Mouse (Mus musculus) forebrain, embryonic 16.5 days (tissue): Measurements from ENCODE around the gene Zfp513. TPM values are rescaled to one million over a fixed set of nuclear protein-coding genes. Genes with fewer than 3 reads are reported as not detected.

Experiments
- ATAC-seq: fragments of 200-750 bp; cut with Nextera tagmentation; 2 replicates; pipeline ENCODE4 v1.8.0; 2017; ENCODE audit warnings: mild to moderate bottlenecking, moderate library complexity
- H3K27ac ChIP-seq: fragments of 300-500 bp; sonication (generic); 2 replicates; pipeline ENCODE4 v1.5.1; 2014; ENCODE audit warnings: low read length, control low read depth
- H3K27me3 ChIP-seq: fragments of 300-500 bp; sonication (generic); replicated peaks from 2 replicates; pipeline ENCODE4 v1.6.1; 2014; ENCODE audit warnings: low read length; ENCODE audit not compliant: control insufficient read depth, insufficient read depth
- H3K36me3 ChIP-seq: fragments of 300-500 bp; sonication (generic); 2 replicates; pipeline ENCODE4 v1.6.1; 2014; ENCODE audit not compliant: control insufficient read depth, insufficient read depth
- H3K4me1 ChIP-seq: fragments of 300-500 bp; sonication (generic); replicated peaks from 2 replicates; pipeline ENCODE4 v1.6.1; 2014; ENCODE audit warnings: low read length; ENCODE audit not compliant: control insufficient read depth, insufficient read depth
- H3K4me2 ChIP-seq: fragments of 300-500 bp; sonication (generic); 2 replicates; pipeline ENCODE4 v1.6.1; 2014; ENCODE audit warnings: mild to moderate bottlenecking, low read length, control low read depth
- H3K4me3 ChIP-seq: fragments of 300-500 bp; sonication (generic); replicated peaks from 2 replicates; pipeline ENCODE4 v1.5.1; 2014; ENCODE audit warnings: mild to moderate bottlenecking, low read length, control low read depth
- H3K9ac ChIP-seq: fragments of 300-500 bp; sonication (generic); replicated peaks from 2 replicates; pipeline ENCODE4 v1.6.1; 2014; ENCODE audit warnings: low read depth, low read length, control low read depth
- H3K9me3 ChIP-seq: fragments of 300-500 bp; sonication (generic); 2 replicates; pipeline ENCODE4 v1.6.1; 2016; ENCODE audit warnings: low read length; ENCODE audit not compliant: control insufficient read depth
- WGBS: fragments of 180-500 bp; shearing (Covaris S2); extraction: QIAGEN DNeasy Blood & Tissue Kit; methylation state at CpG from one replicate; pipeline ENCODE4 v1.1.7; 2014; 5-methylcytosine and 5-hydroxymethylcytosine counted together
- polyA plus RNA-seq: library from polyadenylated mRNA; unstranded; fragments of >200 nt; fragmentation: Nextera tagmentation; extraction: Ambion mirVana; gene quantifications from 2 replicates; pipeline ENCODE4 v1.2.1, GENCODE M21; 2015

Gene Zfp513
- polyA plus RNA-seq, 1 experiment from 2014 or later: 14.7 TPM

- no peak for ATAC-seq
- Histone ChIP-seq H3K4me3 (no peak overlapping the region), H3K27me3 (no peaks in the 10 kb centered on the region), H3K27ac (no peak overlapping the region), H3K4me1 (peaks cover 22% of the 10 kb centered on the region), H3K36me3 (peaks cover 49% of the 10 kb centered on the region), H3K4me2 (no peak overlapping the region), H3K9ac (no peak overlapping the region), H3K9me3 (peaks cover 3% of the 10 kb centered on the region)
- WGBS: 97% methylated on average over 4 of the region's 4 CpGs
Observed at GRCm38 (mm10) chr5:31195671-31196070, 6.4 kb downstream of the Zfp513 start.

- H3K4me2 ChIP-seq: no peak overlapping the region; the same call in 1 of the 2 replicates
- no peaks in the 10 kb centered on the region for H3K9me3 ChIP-seq
- H3K27me3 ChIP-seq: no peaks in the 10 kb centered on the region
- 93% methylated on average over 16 of the region's 16 CpGs for WGBS
- H3K4me1 ChIP-seq: peaks cover 17% of the 10 kb centered on the region
- ATAC-seq: no peak
- no peak overlapping the region for H3K27ac ChIP-seq
- H3K4me3 ChIP-seq: no peak overlapping the region
- H3K9ac ChIP-seq: no peak overlapping the region
- H3K36me3 ChIP-seq: peaks cover 51% of the 10 kb centered on the region
Observed at GRCm38 (mm10) chr5:31194486-31195485, 7.3 kb downstream of the Zfp513 start.

DNA sequence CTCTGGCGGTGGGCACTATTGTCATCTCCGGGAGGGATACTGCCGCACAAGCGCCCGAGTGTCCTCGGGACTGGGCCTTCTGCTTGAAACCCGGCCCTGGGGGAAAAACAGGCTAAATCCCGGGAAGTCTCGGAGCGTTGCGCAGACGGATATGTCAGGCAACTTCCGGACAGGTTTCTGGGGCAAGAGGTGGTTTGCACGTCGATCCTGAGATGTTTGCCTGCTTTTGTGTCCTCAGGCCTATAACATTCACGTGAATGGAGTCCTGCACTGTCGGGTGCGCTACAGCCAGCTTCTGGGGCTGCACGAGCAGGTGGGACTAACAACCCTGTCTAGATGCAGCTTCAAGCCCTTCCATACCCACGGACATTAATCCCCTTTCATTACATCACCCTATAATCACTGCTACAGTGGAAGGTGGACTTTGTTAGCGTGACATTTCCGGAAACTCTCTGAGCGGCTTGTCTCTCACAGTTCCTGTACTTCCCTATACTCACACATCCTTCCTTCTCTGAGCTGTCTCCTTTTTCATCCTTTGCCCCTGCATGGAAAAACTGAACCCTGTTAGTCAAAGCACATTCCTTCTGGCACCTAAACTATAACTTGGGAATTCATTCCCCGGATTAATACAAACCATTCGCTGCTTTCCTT, 8.3 kb downstream of the Zfp513 start:
- WGBS: 13% methylated on average over 25 of the region's 25 CpGs
- ATAC-seq: no peak
- Histone ChIP-seq H3K4me1 (peaks cover 17% of the 10 kb centered on the region), H3K4me2 (peak overlapping the region; percentile 92), H3K36me3 (peaks cover 44% of the 10 kb centered on the region), H3K9ac (peak overlapping the region; percentile 91), H3K27ac (peak overlapping the region; percentile 87), H3K27me3 (no peaks in the 10 kb centered on the region), H3K9me3 (no peaks in the 10 kb centered on the region), H3K4me3 (peak overlapping the region; percentile 95)

GRCm38 (mm10) chr5:31192939-31193630, 9.0 kb downstream of the Zfp513 start, which contains the start of the genes Snx17 and Eif2b4:
TSS of gene Snx17 (plus strand) at chr5:31193227.
TSS of gene Eif2b4 (minus strand) at chr5:31193430.
- Histone ChIP-seq H3K27ac (peak within 1 kb of the TSS; percentile 87), H3K27me3 (no peaks in the 10 kb centered on the region), H3K9me3 (no peaks in the 10 kb centered on the region), H3K4me1 (peaks cover 17% of the 10 kb centered on the region), H3K36me3 (peaks cover 43% of the 10 kb centered on the region), H3K9ac (peak within 1 kb of the TSS; percentile 91), H3K4me2 (peak within 1 kb of the TSS; percentile 92), H3K4me3 (peak within 1 kb of the TSS; percentile 95)
- peak; percentile 98 for ATAC-seq
- WGBS: under 1% methylated on average over 48 of the region's 48 CpGs

- 14% methylated on average over 42 of the region's 42 CpGs for WGBS
- peak; percentile 47 for ATAC-seq
- H3K9ac ChIP-seq: peak overlapping the region; percentile 90
- peaks cover 43% of the 10 kb centered on the region for H3K36me3 ChIP-seq
- peaks cover 17% of the 10 kb centered on the region for H3K4me1 ChIP-seq
- peak overlapping the region; percentile 95 for H3K4me3 ChIP-seq
- H3K4me2 ChIP-seq: peak overlapping the region; percentile 90
- H3K27ac ChIP-seq: peak overlapping the region; percentile 65
- H3K9me3 ChIP-seq: no peaks in the 10 kb centered on the region
- no peaks in the 10 kb centered on the region for H3K27me3 ChIP-seq
Observed at GRCm38 (mm10) chr5:31192045-31192938, 9.8 kb downstream of the Zfp513 start.

DNA sequence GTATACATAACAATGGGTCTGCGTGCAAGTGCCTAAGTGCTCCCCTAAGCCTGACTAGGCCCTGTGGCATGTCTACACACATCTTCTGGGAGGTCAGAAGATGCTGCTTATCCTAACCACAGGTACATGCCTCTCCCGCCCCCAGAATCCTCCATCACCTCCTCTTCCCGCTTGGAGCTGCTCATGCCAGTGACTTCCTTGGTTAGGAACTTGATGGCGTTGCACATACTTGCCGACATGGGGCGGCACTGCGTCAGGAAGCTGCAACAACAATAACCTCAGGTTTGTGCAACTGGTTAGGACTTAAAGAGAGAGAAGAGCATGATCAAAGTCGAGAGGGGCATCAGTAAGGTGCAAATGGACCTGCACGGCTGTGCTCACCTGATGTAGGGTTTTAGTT, 11.9 kb downstream of the Zfp513 start:
- no peak for ATAC-seq
- WGBS: 94% methylated on average over 9 of the region's 9 CpGs
- peaks cover 29% of the 10 kb centered on the region for H3K36me3 ChIP-seq

GRCm38 (mm10) chr5:31188223-31188840, 13.8 kb downstream of the Zfp513 start:
- Histone ChIP-seq H3K36me3 (peaks cover 27% of the 10 kb centered on the region), H3K27ac (no peak overlapping the region), H3K4me2 (no peak overlapping the region), H3K4me1 (peaks cover 8% of the 10 kb centered on the region), H3K4me3 (no peak overlapping the region), H3K9ac (no peak overlapping the region), H3K9me3 (no peaks in the 10 kb centered on the region), H3K27me3 (no peaks in the 10 kb centered on the region)
- 72% methylated on average over 4 of the region's 4 CpGs for WGBS
- ATAC-seq: no peak

More for the DNA sequence above, 11.9 kb downstream of the Zfp513 start:
- no peak overlapping the region for H3K4me3 ChIP-seq
- H3K9ac ChIP-seq: no peak overlapping the region
- peaks cover 17% of the 10 kb centered on the region for H3K4me1 ChIP-seq
- no peaks in the 10 kb centered on the region for H3K27me3 ChIP-seq
- no peak overlapping the region for H3K4me2 ChIP-seq
- H3K27ac ChIP-seq: no peak overlapping the region
- no peaks in the 10 kb centered on the region for H3K9me3 ChIP-seq

- Histone ChIP-seq H3K27ac (no peak overlapping the region), H3K4me2 (no peak overlapping the region), H3K4me1 (peaks cover 8% of the 10 kb centered on the region), H3K4me3 (no peak overlapping the region), H3K9me3 (no peaks in the 10 kb centered on the region), H3K36me3 (peaks cover 19% of the 10 kb centered on the region; the same call in 1 of the 2 replicates), H3K27me3 (no peaks in the 10 kb centered on the region), H3K9ac (no peak overlapping the region)
- ATAC-seq: no peak
- 63% methylated on average over 4 of the region's 4 CpGs for WGBS
Observed at GRCm38 (mm10) chr5:31183678-31184077, 18.4 kb downstream of the Zfp513 start.
